Mouse (Mus musculus): ENCODE results near the gene Vamp5.

DNA sequence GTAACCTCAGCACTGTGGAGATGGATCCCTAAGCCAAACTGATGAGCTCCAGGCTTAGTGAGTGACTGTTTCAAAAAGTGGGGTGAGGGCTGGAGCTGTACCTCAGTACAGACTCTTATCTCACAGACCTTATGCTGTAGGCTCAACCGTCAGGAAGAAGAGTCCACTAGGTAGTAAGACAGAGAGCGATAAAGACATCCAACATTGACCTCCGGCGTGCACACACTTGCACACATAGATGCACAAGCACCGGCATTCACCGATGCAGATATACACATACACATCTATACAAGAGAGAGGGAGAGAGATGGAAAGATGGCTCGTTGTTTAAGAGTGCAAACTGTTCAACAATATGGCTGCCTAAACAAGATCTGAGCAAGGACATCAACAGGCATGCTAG is 3.7 kb upstream of the Vamp5 start:
- TF ChIP-seq GATA1 (IDR thresholded peaks at IDR 0.05; ENCODE audit: low read depth, low read length) = peak; percentile 97
- TF ChIP-seq POLR2AphosphoS5 (IDR thresholded peaks at IDR 0.05; ENCODE audit: borderline replicate concordance, low read depth, low read length) = peak; percentile 86
- no peak for TF ChIP-seq RCOR1 (IDR thresholded peaks at IDR 0.05; ENCODE audit: low read depth, low read length)
- peak in 1 of 2 experiments; percentile 75; a peak in 3 of 4 replicates for TF ChIP-seq POLR2A (IDR thresholded peaks at IDR 0.05; ENCODE audit: control insufficient read depth in 1 of 2, insufficient read depth in 1 of 2, low read depth in 1 of 2, low read length in 2 of 2, poor library complexity in 1 of 2)
- TF ChIP-seq ZC3H11A (IDR thresholded peaks at IDR 0.05; ENCODE audit: low read depth, low read length) = no peak
- TF ChIP-seq E2F4 (IDR thresholded peaks at IDR 0.05; ENCODE audit: borderline replicate concordance, low read depth, low read length) = no peak
- TF ChIP-seq HCFC1 (IDR thresholded peaks at IDR 0.05; ENCODE audit: low read depth, low read length) = no peak
- no peak for TF ChIP-seq MAX (IDR thresholded peaks at IDR 0.05; ENCODE audit: low read length)

Measured in MEL (cell line).